Mouse (Mus musculus): ENCODE results near the gene Tyk2.

The Tyk2 gene

GRCm38 (mm10) chr9:21107607-21108237, 23.3 kb downstream of the Tyk2 start:
- DNase-seq: no peak

GRCm38 (mm10) chr9:21105760-21106564, 25.1 kb downstream of the Tyk2 start:
- DNase-seq: peak; percentile 40

GRCm38 (mm10) chr9:21104814-21105213, 26.2 kb downstream of the Tyk2 start:
- DNase-seq: no peak

GRCm38 (mm10) chr9:21102076-21102475, 29.0 kb downstream of the Tyk2 start:
- DNase-seq: no peak

GRCm38 (mm10) chr9:21100447-21101161, 30.4 kb downstream of the Tyk2 start:
- DNase-seq: no peak

- peak; percentile 80 for DNase-seq
Measured at GRCm38 (mm10) chr9:21097793-21098192, 33.2 kb downstream of the Tyk2 start.

GRCm38 (mm10) chr9:21095958-21096357, 35.1 kb downstream of the Tyk2 start:
- no peak for DNase-seq

- DNase-seq: no peak
Measured at GRCm38 (mm10) chr9:21093423-21093822, 37.6 kb downstream of the Tyk2 start.

- peak; percentile 99 for DNase-seq
Measured at GRCm38 (mm10) chr9:21091707-21092320, 39.2 kb downstream of the Tyk2 start, which contains the start of the genes Gm38431 and Raver1. TSS of gene Gm38431 (minus strand) at chr9:21091997. TSS of gene Raver1 (minus strand) at chr9:21092008.

- DNase-seq: no peak
Measured at GRCm38 (mm10) chr9:21090972-21091706, 39.9 kb downstream of the Tyk2 start.

GRCm38 (mm10) chr9:21090537-21090936, 40.5 kb downstream of the Tyk2 start:
- DNase-seq: no peak

- DNase-seq: no peak
Measured at GRCm38 (mm10) chr9:21083324-21083723, 47.7 kb downstream of the Tyk2 start.

- no peak for DNase-seq
Measured at GRCm38 (mm10) chr9:21081127-21081526, 49.9 kb downstream of the Tyk2 start.

GRCm38 (mm10) chr9:21075625-21076024, 55.4 kb downstream of the Tyk2 start:
- no peak for DNase-seq

- no peak for DNase-seq
Measured at GRCm38 (mm10) chr9:21074173-21074572, 56.9 kb downstream of the Tyk2 start.

- peak; percentile 93 for DNase-seq
Measured at GRCm38 (mm10) chr9:21073044-21073840, 57.8 kb downstream of the Tyk2 start, which contains the start of the genes Gm49373 and Fdx1l. TSS of gene Gm49373 (minus strand) at chr9:21073096. TSS of gene Fdx1l (minus strand) at chr9:21073614.

- DNase-seq: no peak
Measured at GRCm38 (mm10) chr9:21072641-21073040, 58.4 kb downstream of the Tyk2 start.

- no peak for DNase-seq
Measured at GRCm38 (mm10) chr9:21067006-21067684, 63.9 kb downstream of the Tyk2 start, which contains the start of gene Zglp1. TSS of gene Zglp1 (minus strand) at chr9:21067093.

- peak; percentile 79 for DNase-seq
Measured at GRCm38 (mm10) chr9:21062928-21063327, 68.1 kb downstream of the Tyk2 start.
